Mouse (Mus musculus): ENCODE measurements around the gene 2810408A11Rik. TPM values are rescaled to one million over a fixed set of nuclear protein-coding genes. Genes with fewer than 3 reads are reported as not detected.

The 2810408A11Rik gene
- polyA plus RNA-seq, 1 experiment from 2014 or later = 5.4 TPM

DNA sequence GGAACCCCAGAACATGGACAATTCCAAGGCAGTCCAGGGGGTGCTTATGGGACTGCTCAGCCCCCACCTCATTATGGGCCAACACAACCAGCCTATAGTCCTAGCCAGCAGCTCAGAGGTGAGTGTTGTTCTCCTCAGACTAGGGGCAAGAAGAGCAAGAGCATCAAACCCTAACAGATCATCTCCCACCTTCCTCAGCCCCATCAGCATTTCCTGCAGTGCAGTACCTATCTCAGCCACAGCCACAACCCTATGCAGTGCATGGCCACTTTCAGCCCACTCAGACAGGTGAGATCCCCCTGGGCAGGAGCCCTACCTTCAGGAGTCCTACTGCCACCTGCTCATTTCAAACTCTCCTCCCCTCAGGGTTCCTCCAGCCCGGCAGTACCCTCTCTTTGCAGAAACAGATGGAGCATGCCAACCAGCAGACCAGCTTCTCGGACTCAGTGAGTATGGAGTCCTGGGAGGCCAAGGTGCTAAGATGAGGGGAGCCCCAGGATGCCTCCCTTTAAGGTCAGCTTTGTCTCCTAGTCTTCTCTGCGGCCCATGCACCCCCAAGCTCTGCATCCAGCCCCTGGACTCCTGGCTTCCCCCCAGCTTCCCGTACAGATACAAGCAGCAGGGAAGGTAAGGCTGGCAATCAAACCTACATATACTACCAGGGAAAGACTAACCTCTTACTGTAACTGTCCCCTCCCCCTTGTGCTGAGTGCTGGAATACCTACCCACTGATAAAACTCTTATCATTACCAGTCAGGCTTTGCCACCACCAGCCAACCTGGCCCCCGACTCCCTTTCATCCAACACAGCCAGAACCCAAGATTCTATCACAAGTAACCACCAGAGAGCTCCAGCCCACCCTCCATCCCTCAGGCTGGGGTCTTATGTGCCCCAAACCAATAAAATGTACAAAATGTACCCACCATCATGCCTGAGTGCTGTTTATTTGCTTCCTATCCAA lies 15.2 kb upstream of the 2810408A11Rik start:
- Histone ChIP-seq H3K36me3 (ENCODE audit: control insufficient read depth, insufficient read depth, low read length) (peaks cover 27% of the 10 kb centered on the region), H3K4me3 (ENCODE audit: low read length) (no peak overlapping the region), H3K27ac (ENCODE audit: low read length) (no peak overlapping the region), H3K4me1 (ENCODE audit: control insufficient read depth, insufficient read depth, low read length) (peaks cover 34% of the 10 kb centered on the region), H3K9me3 (ENCODE audit: control insufficient read depth, low read length) (no peaks in the 10 kb centered on the region), H3K4me2 (ENCODE audit: low read depth, low read length) (0 out of 2 replicates have a peak overlapping the region, but pooled peaks have one; percentile 3), H3K9ac (ENCODE audit: low read depth, low read length) (peak overlapping the region; percentile 33), H3K27me3 (replicated peaks; ENCODE audit: control insufficient read depth, insufficient read depth, low read length) (no peaks in the 10 kb centered on the region)
- 66% methylated on average over 5 of the region's 5 CpGs for WGBS
- ATAC-seq = no peak

DNA sequence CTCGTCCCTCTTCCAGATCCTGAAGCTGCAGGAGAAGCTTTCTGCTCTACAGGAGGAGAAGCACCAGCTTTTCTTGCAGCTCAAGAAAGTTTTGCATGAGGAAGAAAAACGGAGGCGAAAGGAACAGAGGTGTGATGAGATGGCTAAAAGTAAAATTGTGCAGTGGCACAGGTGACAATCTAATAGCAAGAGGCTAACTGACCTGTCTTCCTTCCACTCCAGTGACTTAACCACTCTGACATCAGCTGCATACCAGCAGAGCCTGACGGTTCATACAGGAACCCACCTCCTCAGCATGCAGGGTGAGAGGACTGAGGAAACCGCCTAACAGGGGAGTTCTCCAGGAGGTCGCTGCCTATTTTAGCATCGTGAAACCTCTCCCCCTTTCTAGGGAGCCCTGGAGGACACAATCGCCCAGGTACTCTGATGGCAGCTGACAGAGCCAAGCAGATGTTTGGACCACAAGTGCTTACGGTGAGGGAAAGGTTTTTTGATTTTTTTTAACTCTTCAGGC lies 14.2 kb upstream of the 2810408A11Rik start:
- no peak for ATAC-seq
- H3K9me3 ChIP-seq (ENCODE audit: control insufficient read depth, low read length) = no peaks in the 10 kb centered on the region
- H3K27ac ChIP-seq (ENCODE audit: low read length) = no peak overlapping the region; the same call in 1 of the 2 replicates
- peak overlapping the region; percentile 94 for H3K4me2 ChIP-seq (ENCODE audit: low read depth, low read length)
- H3K9ac ChIP-seq (ENCODE audit: low read depth, low read length) = no peak overlapping the region
- whole genome bisulfite sequencing = 39% methylated on average over 9 of the region's 9 CpGs
- no peaks in the 10 kb centered on the region for H3K27me3 ChIP-seq (replicated peaks; ENCODE audit: control insufficient read depth, insufficient read depth, low read length)
- peaks cover 34% of the 10 kb centered on the region for H3K4me1 ChIP-seq (ENCODE audit: control insufficient read depth, insufficient read depth, low read length)
- H3K36me3 ChIP-seq (ENCODE audit: control insufficient read depth, insufficient read depth, low read length) = peaks cover 34% of the 10 kb centered on the region
- H3K4me3 ChIP-seq (ENCODE audit: low read length) = peak overlapping the region; percentile 79

DNA sequence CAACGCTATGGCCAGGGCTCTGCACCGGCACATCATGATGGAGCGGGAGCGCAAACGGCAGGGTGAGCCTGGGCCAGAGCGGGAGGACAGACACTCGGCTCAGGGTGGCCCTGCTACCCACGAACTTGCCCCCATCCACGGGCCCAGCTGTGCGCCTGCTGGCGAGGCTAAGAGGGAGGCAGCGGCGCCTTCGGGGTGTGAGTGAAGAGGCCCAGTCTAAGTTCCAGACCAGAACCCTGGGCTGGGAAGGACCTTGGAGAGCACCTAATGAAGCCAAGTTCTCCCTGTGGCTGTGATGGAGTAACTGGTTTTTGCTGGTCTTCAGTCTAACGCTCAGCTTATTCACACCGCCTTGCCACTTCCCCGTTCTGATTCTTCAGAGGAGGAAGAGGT lies 13.6 kb upstream of the 2810408A11Rik start:
- H3K9ac ChIP-seq (ENCODE audit: low read depth, low read length) = peak overlapping the region; percentile 91
- H3K36me3 ChIP-seq (ENCODE audit: control insufficient read depth, insufficient read depth, low read length) = peaks cover 40% of the 10 kb centered on the region
- H3K4me2 ChIP-seq (ENCODE audit: low read depth, low read length) = peak overlapping the region; percentile 94
- peak overlapping the region; percentile 84 for H3K27ac ChIP-seq (ENCODE audit: low read length)
- no peaks in the 10 kb centered on the region for H3K27me3 ChIP-seq (replicated peaks; ENCODE audit: control insufficient read depth, insufficient read depth, low read length)
- peaks cover 30% of the 10 kb centered on the region for H3K4me1 ChIP-seq (ENCODE audit: control insufficient read depth, insufficient read depth, low read length)
- H3K9me3 ChIP-seq (ENCODE audit: control insufficient read depth, low read length) = no peaks in the 10 kb centered on the region
- ATAC-seq = no peak; the same call in 1 of the 2 replicates
- H3K4me3 ChIP-seq (ENCODE audit: low read length) = peak overlapping the region; percentile 79
- under 1% methylated on average over 17 of the region's 17 CpGs for WGBS

DNA sequence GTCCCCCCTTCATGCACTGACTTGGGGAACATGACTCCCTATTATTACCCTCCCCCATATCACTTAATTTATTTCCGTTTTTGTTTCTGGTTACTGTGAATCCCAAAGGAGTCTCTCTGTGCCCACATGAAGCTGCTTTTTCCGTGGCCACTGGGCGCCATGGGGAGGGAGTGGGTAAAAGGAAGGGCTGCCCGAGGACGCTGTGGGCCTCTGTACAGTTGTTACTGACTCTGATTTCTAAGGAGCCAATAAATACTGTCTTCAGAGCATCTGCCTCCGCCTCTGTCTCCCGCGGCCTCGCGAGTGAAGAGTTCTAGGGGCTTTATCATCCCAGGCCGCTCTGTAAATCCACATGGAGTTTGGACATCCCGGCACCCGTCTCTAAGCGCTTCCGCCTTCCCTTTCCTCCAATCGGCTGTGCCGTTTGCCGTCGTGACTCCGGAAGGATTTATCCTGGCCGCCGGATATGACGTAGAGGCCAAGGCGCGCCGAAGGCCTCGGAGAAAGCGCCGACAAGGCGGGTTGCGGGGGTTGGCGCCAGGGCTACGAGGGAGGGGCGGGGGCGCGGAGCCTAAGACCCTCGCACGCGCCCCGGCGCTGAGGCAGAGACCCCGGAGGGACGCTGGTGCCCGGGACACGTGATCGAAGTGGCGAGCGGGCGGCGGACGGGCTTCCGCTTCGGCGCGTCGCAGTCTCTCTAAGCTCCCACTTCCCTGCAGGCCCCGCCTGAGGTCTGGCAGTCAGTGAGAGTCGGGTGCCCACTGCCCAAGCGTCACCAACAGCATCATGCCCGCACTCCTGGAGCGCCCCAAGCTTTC lies 13.0 kb upstream of the 2810408A11Rik start, which contains the start of gene Gps2:
Gps2 (plus strand) TSS at position 335 of the 818 bp plus-strand sequence.
- H3K36me3 ChIP-seq (ENCODE audit: control insufficient read depth, insufficient read depth, low read length) = peaks cover 44% of the 10 kb centered on the region
- whole genome bisulfite sequencing = 2% methylated on average over 61 of the region's 61 CpGs
- H3K27me3 ChIP-seq (replicated peaks; ENCODE audit: control insufficient read depth, insufficient read depth, low read length) = no peaks in the 10 kb centered on the region

DNA sequence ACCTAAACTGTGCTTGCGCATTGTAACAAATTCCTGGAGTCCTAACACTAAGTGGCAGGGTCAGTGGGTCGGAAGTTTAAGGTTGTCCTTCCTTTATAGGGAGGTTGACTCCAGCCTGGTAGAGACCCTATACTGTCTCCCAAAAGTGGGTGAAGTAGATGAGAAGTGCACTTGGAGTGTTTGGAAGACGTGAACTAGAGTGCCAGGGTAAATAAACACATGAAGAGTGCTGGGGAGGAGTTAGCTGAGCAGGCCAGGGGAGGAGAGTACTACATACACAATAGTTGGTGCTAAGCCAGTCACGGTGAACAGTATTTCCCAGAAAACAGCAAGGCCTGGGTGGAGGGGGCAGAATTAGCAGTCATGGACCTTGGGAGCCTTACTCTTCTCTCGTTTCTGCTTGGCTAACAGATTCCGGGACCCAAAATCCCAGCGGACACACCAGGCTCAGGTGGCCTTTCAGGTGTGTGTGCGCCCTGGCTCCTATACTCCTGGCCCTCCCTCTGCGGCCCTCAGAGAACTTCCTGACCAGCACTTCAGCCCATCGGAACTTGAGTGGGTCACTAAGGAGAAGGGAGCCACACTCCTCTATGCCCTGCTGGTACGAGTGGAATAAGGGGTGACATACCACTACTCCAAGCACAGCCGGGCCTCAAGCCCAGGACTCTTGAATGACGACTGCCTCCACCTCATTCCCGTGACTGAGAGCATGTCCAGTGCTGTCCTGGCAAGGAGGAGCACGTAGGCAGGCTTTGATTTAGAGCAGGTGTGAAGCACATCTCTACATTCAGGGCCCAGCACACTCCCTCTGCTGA lies 12.1 kb upstream of the 2810408A11Rik start:
- Histone ChIP-seq H3K4me3 (ENCODE audit: low read length) (peak overlapping the region; percentile 79), H3K9ac (ENCODE audit: low read depth, low read length) (peak overlapping the region; percentile 91), H3K27me3 (replicated peaks; ENCODE audit: control insufficient read depth, insufficient read depth, low read length) (no peaks in the 10 kb centered on the region), H3K9me3 (ENCODE audit: control insufficient read depth, low read length) (no peaks in the 10 kb centered on the region), H3K4me2 (ENCODE audit: low read depth, low read length) (peak overlapping the region; percentile 94), H3K36me3 (ENCODE audit: control insufficient read depth, insufficient read depth, low read length) (peaks cover 51% of the 10 kb centered on the region), H3K4me1 (ENCODE audit: control insufficient read depth, insufficient read depth, low read length) (peaks cover 22% of the 10 kb centered on the region), H3K27ac (ENCODE audit: low read length) (no peak overlapping the region)
- WGBS = 73% methylated on average over 15 of the region's 15 CpGs
- no peak for ATAC-seq

More for the DNA sequence above, 13.0 kb upstream of the 2810408A11Rik start, which contains the start of gene Gps2:
- Histone ChIP-seq H3K4me2 (ENCODE audit: low read depth, low read length) (peak within 1 kb of the TSS; percentile 94), H3K27ac (ENCODE audit: low read length) (peak within 1 kb of the TSS; percentile 84), H3K4me1 (ENCODE audit: control insufficient read depth, insufficient read depth, low read length) (peaks cover 24% of the 10 kb centered on the region), H3K9me3 (ENCODE audit: control insufficient read depth, low read length) (no peaks in the 10 kb centered on the region), H3K9ac (ENCODE audit: low read depth, low read length) (peak within 1 kb of the TSS; percentile 91), H3K4me3 (ENCODE audit: low read length) (peak within 1 kb of the TSS; percentile 79)
- peak; percentile 88 for ATAC-seq

DNA sequence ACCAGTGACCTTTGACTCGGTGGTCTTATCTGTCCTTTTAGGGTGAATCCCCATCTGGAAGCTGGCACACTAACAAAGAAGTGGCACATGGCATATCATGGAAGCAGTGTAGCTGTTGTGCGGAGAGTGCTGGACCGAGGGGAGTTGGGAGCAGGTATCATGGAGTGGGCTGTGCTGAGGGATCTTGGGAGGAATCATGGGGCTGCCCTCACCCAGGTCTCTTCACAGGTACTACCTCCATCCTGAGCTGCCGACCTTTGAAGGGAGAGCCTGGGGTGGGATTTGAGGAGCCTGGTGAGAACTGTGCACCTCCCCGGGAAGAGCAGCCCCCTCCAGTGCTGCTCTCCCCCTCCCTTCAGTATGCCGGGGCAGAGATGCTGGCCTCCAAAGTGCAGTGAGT lies 10.9 kb upstream of the 2810408A11Rik start:
- 89% methylated on average over 6 of the region's 6 CpGs for WGBS

DNA sequence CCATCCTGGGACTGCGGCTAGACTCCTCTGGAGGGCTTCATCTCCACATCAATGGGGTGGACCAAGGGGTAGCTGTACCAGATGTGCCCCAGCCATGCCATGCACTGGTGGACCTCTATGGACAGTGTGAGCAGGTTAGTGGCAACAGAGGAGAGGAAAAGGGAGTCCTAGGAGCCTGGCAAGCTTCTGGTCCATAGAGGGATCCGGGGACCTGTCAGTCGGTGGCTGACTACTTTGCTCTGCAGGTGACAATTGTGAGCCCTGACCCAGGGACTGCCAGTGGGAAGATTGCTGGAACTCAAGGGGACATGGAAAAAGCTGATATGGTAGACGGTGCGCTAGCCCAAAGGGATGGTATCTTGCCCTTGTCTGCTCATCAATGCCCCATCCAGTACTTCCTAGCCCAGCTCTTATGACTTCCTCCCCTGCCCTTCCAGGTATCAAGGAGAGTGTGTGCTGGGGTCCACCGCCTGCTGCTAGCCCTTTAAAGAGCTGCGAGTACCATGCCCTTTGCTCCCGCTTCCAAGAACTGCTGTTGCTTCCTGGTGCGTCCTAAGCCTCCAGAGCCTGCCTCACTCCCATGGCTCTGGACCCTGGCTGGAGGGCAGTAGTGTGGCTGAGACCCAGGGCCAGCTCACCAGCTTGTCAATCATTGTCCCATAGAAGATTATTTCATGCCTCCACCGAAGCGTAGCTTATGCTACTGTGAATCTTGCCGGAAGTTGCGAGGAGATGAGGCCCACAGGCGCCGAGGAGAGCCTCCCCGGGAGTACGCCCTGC lies 10.2 kb upstream of the 2810408A11Rik start:
- H3K4me2 ChIP-seq (ENCODE audit: low read depth, low read length) = no peak overlapping the region
- peaks cover 16% of the 10 kb centered on the region for H3K4me1 ChIP-seq (ENCODE audit: control insufficient read depth, insufficient read depth, low read length)
- H3K36me3 ChIP-seq (ENCODE audit: control insufficient read depth, insufficient read depth, low read length) = peaks cover 56% of the 10 kb centered on the region
- H3K27ac ChIP-seq (ENCODE audit: low read length) = no peak overlapping the region
- no peaks in the 10 kb centered on the region for H3K9me3 ChIP-seq (ENCODE audit: control insufficient read depth, low read length)
- no peak overlapping the region for H3K4me3 ChIP-seq (ENCODE audit: low read length)
- WGBS = 90% methylated on average over 17 of the region's 17 CpGs
- no peak for ATAC-seq
- H3K27me3 ChIP-seq (replicated peaks; ENCODE audit: control insufficient read depth, insufficient read depth, low read length) = no peaks in the 10 kb centered on the region
- no peak overlapping the region for H3K9ac ChIP-seq (ENCODE audit: low read depth, low read length)

More for the DNA sequence above, 10.9 kb upstream of the 2810408A11Rik start:
- H3K27me3 ChIP-seq (replicated peaks; ENCODE audit: control insufficient read depth, insufficient read depth, low read length) = no peaks in the 10 kb centered on the region
- no peak overlapping the region for H3K4me2 ChIP-seq (ENCODE audit: low read depth, low read length)
- no peaks in the 10 kb centered on the region for H3K9me3 ChIP-seq (ENCODE audit: control insufficient read depth, low read length)
- H3K4me3 ChIP-seq (ENCODE audit: low read length) = no peak overlapping the region
- H3K9ac ChIP-seq (ENCODE audit: low read depth, low read length) = no peak overlapping the region
- peaks cover 55% of the 10 kb centered on the region for H3K36me3 ChIP-seq (ENCODE audit: control insufficient read depth, insufficient read depth, low read length)
- no peak overlapping the region for H3K27ac ChIP-seq (ENCODE audit: low read length)
- H3K4me1 ChIP-seq (ENCODE audit: control insufficient read depth, insufficient read depth, low read length) = peaks cover 18% of the 10 kb centered on the region
- no peak for ATAC-seq

DNA sequence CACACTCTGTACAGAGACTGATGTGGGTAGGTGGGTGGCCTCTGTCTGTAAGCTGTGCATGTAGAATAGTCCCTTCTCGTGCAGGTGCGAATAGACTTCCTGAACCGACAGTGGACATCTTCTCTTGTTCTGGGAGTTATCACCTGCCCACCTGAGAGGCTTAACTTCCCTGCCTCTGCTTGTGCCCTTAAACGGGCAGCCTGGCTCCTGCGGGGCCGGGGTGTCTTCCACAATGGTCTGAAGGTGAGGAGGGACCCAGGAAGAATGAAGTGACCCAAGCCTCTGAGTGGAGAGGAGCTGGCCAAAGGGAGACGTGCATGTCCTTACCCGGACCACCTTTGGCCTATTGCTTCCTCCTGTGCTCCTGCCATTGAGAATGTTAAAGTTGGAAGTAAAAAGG lies 9.4 kb upstream of the 2810408A11Rik start:
- Histone ChIP-seq H3K36me3 (ENCODE audit: control insufficient read depth, insufficient read depth, low read length) (peaks cover 59% of the 10 kb centered on the region), H3K4me3 (ENCODE audit: low read length) (no peak overlapping the region), H3K27ac (ENCODE audit: low read length) (no peak overlapping the region), H3K9ac (ENCODE audit: low read depth, low read length) (no peak overlapping the region), H3K27me3 (replicated peaks; ENCODE audit: control insufficient read depth, insufficient read depth, low read length) (no peaks in the 10 kb centered on the region), H3K4me1 (ENCODE audit: control insufficient read depth, insufficient read depth, low read length) (peaks cover 12% of the 10 kb centered on the region; the same call in 1 of the 2 replicates), H3K9me3 (ENCODE audit: control insufficient read depth, low read length) (no peaks in the 10 kb centered on the region), H3K4me2 (ENCODE audit: low read depth, low read length) (no peak overlapping the region)
- 94% methylated on average over 8 of the region's 8 CpGs for WGBS
- no peak for ATAC-seq

All from intestine, embryonic 16.5 days (tissue).